Mouse (Mus musculus) lung, embryonic 14.5 days (tissue): Measurements from ENCODE around the gene Trim44. TPM values are rescaled to one million over a fixed set of nuclear protein-coding genes. Genes with fewer than 3 reads are reported as not detected.

Experiments used
- ATAC-seq: fragments of 200-750 bp; cut with Nextera tagmentation; 2 replicates; pipeline ENCODE4 v1.8.0; 2017; ENCODE audit warnings: mild to moderate bottlenecking, moderate TSS enrichment, moderate library complexity; ENCODE audit not compliant: insufficient read depth
- DNase-seq: peaks from one replicate; pipeline ENCODE4 v3.0.0-alpha.2; 2015
- H3K27ac ChIP-seq: fragments of 300-500 bp; sonication (generic); 2 replicates; pipeline ENCODE4 v1.5.1; 2014; ENCODE audit warnings: low read depth, mild to moderate bottlenecking, moderate library complexity
- H3K27me3 ChIP-seq: fragments of 300-500 bp; sonication (generic); 2 replicates; pipeline ENCODE4 v1.6.1; 2014; ENCODE audit warnings: low read length, control low read depth; ENCODE audit not compliant: insufficient read depth
- H3K36me3 ChIP-seq: fragments of 300-500 bp; sonication (generic); 2 replicates; pipeline ENCODE4 v1.6.1; 2014; ENCODE audit warnings: control low read depth; ENCODE audit not compliant: insufficient read depth
- H3K4me1 ChIP-seq: fragments of 300-500 bp; sonication (generic); 2 replicates; pipeline ENCODE4 v1.6.1; 2014; ENCODE audit warnings: antibody characterized with exemption, control low read depth; ENCODE audit not compliant: insufficient read depth
- H3K4me2 ChIP-seq: fragments of 300-500 bp; sonication (generic); 2 replicates; pipeline ENCODE4 v1.6.1; 2014; ENCODE audit warnings: mild to moderate bottlenecking
- H3K4me3 ChIP-seq: fragments of 300-500 bp; sonication (generic); 2 replicates; pipeline ENCODE4 v1.5.1; 2014; ENCODE audit warnings: low read depth, low read length
- H3K9ac ChIP-seq: fragments of 300-500 bp; sonication (generic); 2 replicates; pipeline ENCODE4 v1.6.1; 2014
- H3K9me3 ChIP-seq: fragments of 300-500 bp; sonication (generic); 2 replicates; pipeline ENCODE4 v1.6.1; 2016; ENCODE audit warnings: low read depth, low read length, control low read depth
- CTCF ChIP-seq: IDR thresholded peaks from 2 replicates; pipeline ENCODE4 v1.5.1; 2016; ENCODE audit warnings: antibody characterized with exemption, low read depth
- WGBS: fragments of 180-500 bp; shearing (Covaris S2); extraction: QIAGEN DNeasy Blood & Tissue Kit; methylation state at CpG from one replicate; pipeline ENCODE4 v1.1.7; 2014; 5-methylcytosine and 5-hydroxymethylcytosine counted together
- polyA plus RNA-seq: library from polyadenylated mRNA; unstranded; fragments of >200 nt; fragmentation: Nextera tagmentation; extraction: Ambion mirVana; gene quantifications from 2 replicates; pipeline ENCODE4 v1.2.1, GENCODE M21; 2014

Trim44 gene
- polyA plus RNA-seq, 1 experiment from 2014 or later = 39.3 TPM

- no peak for TF ChIP-seq CTCF
- H3K27me3 ChIP-seq = no peaks in the 10 kb centered on the region
- no peaks in the 10 kb centered on the region for H3K4me1 ChIP-seq
- ATAC-seq (no peak), DNase-seq (no peak)
- no peak overlapping the region for H3K4me3 ChIP-seq
- peaks cover 26% of the 10 kb centered on the region for H3K36me3 ChIP-seq
- no peaks in the 10 kb centered on the region for H3K9me3 ChIP-seq
- H3K4me2 ChIP-seq = no peak overlapping the region
- H3K27ac ChIP-seq = no peak overlapping the region
- no peak overlapping the region for H3K9ac ChIP-seq
- 45% methylated on average over 2 of the region's 2 CpGs for WGBS
These were observed 104.4 kb downstream of the Trim44 start for GRCm38 (mm10) chr2:102303274-102303673.

GRCm38 (mm10) chr2:102302532-102302931 is 105.1 kb downstream of the Trim44 start:
- DNase-seq (no peak), ATAC-seq (no peak)
- H3K27me3 ChIP-seq = no peaks in the 10 kb centered on the region
- no peaks in the 10 kb centered on the region for H3K4me1 ChIP-seq
- H3K27ac ChIP-seq = no peak overlapping the region
- TF ChIP-seq CTCF = no peak
- H3K9ac ChIP-seq = no peak overlapping the region
- H3K36me3 ChIP-seq = peaks cover 26% of the 10 kb centered on the region
- no peaks in the 10 kb centered on the region for H3K9me3 ChIP-seq
- no peak overlapping the region for H3K4me3 ChIP-seq
- H3K4me2 ChIP-seq = no peak overlapping the region
- 92% methylated on average over 1 of the region's 1 CpGs for WGBS

GRCm38 (mm10) chr2:102294827-102295270 is 112.8 kb downstream of the Trim44 start:
- H3K36me3 ChIP-seq = no peaks in the 10 kb centered on the region; the same call in 1 of the 2 replicates
- no peaks in the 10 kb centered on the region for H3K4me1 ChIP-seq
- H3K9ac ChIP-seq = no peak overlapping the region
- H3K4me3 ChIP-seq = no peak overlapping the region
- H3K9me3 ChIP-seq = no peaks in the 10 kb centered on the region
- no peak for ATAC-seq
- H3K4me2 ChIP-seq = no peak overlapping the region
- no peak overlapping the region for H3K27ac ChIP-seq
- DNase-seq = no peak
- 37% methylated on average over 6 of the region's 6 CpGs for WGBS
- H3K27me3 ChIP-seq = no peaks in the 10 kb centered on the region
- TF ChIP-seq CTCF = no peak

GRCm38 (mm10) chr2:102293181-102293580 is 114.4 kb downstream of the Trim44 start:
- Histone ChIP-seq H3K9ac (no peak overlapping the region), H3K27ac (no peak overlapping the region), H3K27me3 (no peaks in the 10 kb centered on the region), H3K9me3 (no peaks in the 10 kb centered on the region), H3K4me1 (no peaks in the 10 kb centered on the region), H3K4me2 (no peak overlapping the region), H3K4me3 (no peak overlapping the region), H3K36me3 (no peaks in the 10 kb centered on the region)
- WGBS = 50% methylated on average over 1 of the region's 1 CpGs
- ATAC-seq = peak; percentile 44; the same call in 1 of the 2 replicates
- TF ChIP-seq CTCF = no peak
- peak; percentile 7 for DNase-seq

GRCm38 (mm10) chr2:102292051-102292450 is 115.6 kb downstream of the Trim44 start:
- no peaks in the 10 kb centered on the region for H3K4me1 ChIP-seq
- ATAC-seq (no peak), DNase-seq (no peak)
- no peak overlapping the region for H3K9ac ChIP-seq
- no peaks in the 10 kb centered on the region for H3K27me3 ChIP-seq
- no peak overlapping the region for H3K4me3 ChIP-seq
- WGBS = 86% methylated on average over 1 of the region's 1 CpGs
- no peak for TF ChIP-seq CTCF
- no peaks in the 10 kb centered on the region for H3K36me3 ChIP-seq
- H3K9me3 ChIP-seq = no peaks in the 10 kb centered on the region
- H3K27ac ChIP-seq = no peak overlapping the region
- no peak overlapping the region for H3K4me2 ChIP-seq

GRCm38 (mm10) chr2:102291533-102291932 is 116.1 kb downstream of the Trim44 start:
- no peaks in the 10 kb centered on the region for H3K9me3 ChIP-seq
- H3K4me1 ChIP-seq = no peaks in the 10 kb centered on the region
- H3K27me3 ChIP-seq = no peaks in the 10 kb centered on the region
- no peak overlapping the region for H3K9ac ChIP-seq
- H3K36me3 ChIP-seq = no peaks in the 10 kb centered on the region
- no peak for TF ChIP-seq CTCF
- no peak overlapping the region for H3K4me3 ChIP-seq
- DNase-seq (no peak), ATAC-seq (no peak)
- H3K4me2 ChIP-seq = no peak overlapping the region
- WGBS = 75% methylated on average over 2 of the region's 2 CpGs
- no peak overlapping the region for H3K27ac ChIP-seq

GRCm38 (mm10) chr2:102290041-102290440 is 117.6 kb downstream of the Trim44 start:
- no peak overlapping the region for H3K4me3 ChIP-seq
- H3K36me3 ChIP-seq = no peaks in the 10 kb centered on the region
- H3K4me1 ChIP-seq = no peaks in the 10 kb centered on the region
- WGBS = 51% methylated on average over 5 of the region's 5 CpGs
- no peak for ATAC-seq
- H3K9me3 ChIP-seq = no peaks in the 10 kb centered on the region
- TF ChIP-seq CTCF = peak; percentile 82
- H3K27me3 ChIP-seq = no peaks in the 10 kb centered on the region
- DNase-seq = peak; percentile 89
- H3K27ac ChIP-seq = no peak overlapping the region
- no peak overlapping the region for H3K4me2 ChIP-seq
- no peak overlapping the region for H3K9ac ChIP-seq

GRCm38 (mm10) chr2:102288676-102289075 is 119.0 kb downstream of the Trim44 start:
- Histone ChIP-seq H3K9ac (no peak overlapping the region), H3K27ac (no peak overlapping the region), H3K4me2 (no peak overlapping the region), H3K4me3 (no peak overlapping the region), H3K9me3 (no peaks in the 10 kb centered on the region), H3K4me1 (no peaks in the 10 kb centered on the region), H3K27me3 (no peaks in the 10 kb centered on the region), H3K36me3 (no peaks in the 10 kb centered on the region)
- ATAC-seq (no peak), DNase-seq (no peak)
- WGBS = 69% methylated on average over 5 of the region's 5 CpGs
- TF ChIP-seq CTCF = no peak
